Mouse (Mus musculus): ENCODE measurements around the gene Bbs9. TPM values are rescaled to one million over a fixed set of nuclear protein-coding genes. Genes with fewer than 3 reads are reported as not detected.

Gene Bbs9
- polyA plus RNA-seq, 1 experiment from 2014 or later: 15.0 TPM

DNA sequence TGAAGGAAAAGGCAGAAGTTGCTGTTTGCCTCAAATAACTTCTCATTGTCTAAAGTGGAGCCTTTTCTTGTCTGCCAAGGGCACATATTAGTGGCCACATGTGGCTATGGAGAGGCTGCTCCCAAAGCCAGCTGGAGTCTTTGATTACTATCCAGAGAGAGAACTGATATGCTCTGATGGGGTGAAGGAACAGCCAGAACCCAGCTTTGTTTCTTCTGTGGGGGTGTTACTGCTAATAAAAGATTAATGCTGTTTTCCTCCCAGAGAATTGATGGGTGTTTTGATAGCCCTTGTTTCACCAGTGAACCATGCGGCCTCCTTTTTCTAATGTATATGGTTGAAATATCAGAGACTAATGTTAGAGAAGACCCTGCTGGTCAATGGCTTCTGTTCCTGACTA is 47.9 kb downstream of the Bbs9 start:
- 91% methylated on average over 1 of the region's 1 CpGs for WGBS
- no peak for ATAC-seq (replicated peaks; ENCODE audit: insufficient number of reproducible peaks, low FRiP score, low TSS enrichment, low read depth)
- Histone ChIP-seq H3K4me3 (ENCODE audit: low read depth, low read length) (no peak overlapping the region), H3K4me1 (ENCODE audit: control insufficient read depth, insufficient read depth, low read length) (no peaks in the 10 kb centered on the region), H3K4me2 (ENCODE audit: low read depth, low read length) (no peak overlapping the region), H3K9me3 (replicated peaks; ENCODE audit: control insufficient read depth, low read length) (no peaks in the 10 kb centered on the region), H3K27ac (replicated peaks; ENCODE audit: low read depth, low read length) (no peak overlapping the region), H3K36me3 (replicated peaks; ENCODE audit: control insufficient read depth, insufficient read depth, low read depth, low read length) (no peaks in the 10 kb centered on the region), H3K9ac (replicated peaks; ENCODE audit: low read length) (no peak overlapping the region), H3K27me3 (ENCODE audit: control insufficient read depth, insufficient read depth, low read length) (no peaks in the 10 kb centered on the region)
- DNase-seq (ENCODE audit: low spot score): no peak

DNA sequence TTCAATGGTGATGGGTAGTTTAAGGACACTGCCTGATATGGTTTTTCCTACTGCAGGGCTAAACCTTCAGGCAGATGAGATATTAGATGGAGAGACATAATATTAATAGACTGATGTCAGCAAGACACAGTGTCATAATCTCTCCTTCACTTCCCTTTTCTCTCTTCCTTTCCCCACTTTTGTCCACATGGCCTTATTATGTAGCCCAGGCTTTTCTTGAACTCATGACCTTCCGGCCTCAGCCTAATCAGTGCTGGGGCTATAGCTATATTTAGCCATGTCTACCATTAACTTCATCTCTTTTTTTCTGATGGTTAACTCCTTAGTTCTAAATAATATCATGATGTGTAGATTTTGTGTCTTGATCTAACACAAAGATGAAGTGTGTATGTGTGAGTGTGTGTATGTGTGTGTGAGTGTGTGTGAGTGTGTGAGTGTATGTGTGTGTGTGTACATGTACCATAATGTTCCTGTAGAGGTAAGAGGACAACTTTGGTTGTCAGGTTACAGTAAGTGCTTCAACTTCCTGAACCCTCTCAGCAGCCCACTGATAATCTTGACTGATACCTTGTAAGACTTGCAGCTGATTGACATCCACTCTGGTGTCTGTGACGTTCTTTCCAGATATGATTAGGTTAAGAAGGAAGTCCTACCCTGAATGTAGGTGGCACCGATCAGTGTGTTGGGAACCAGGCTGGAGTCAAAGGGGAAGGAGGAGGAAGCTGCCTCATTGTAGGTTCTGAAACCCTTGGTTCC is 55.4 kb downstream of the Bbs9 start:
- no peak overlapping the region for H3K27ac ChIP-seq (replicated peaks; ENCODE audit: low read depth, low read length)
- no peak for ATAC-seq (replicated peaks; ENCODE audit: insufficient number of reproducible peaks, low FRiP score, low TSS enrichment, low read depth)
- no peaks in the 10 kb centered on the region for H3K4me1 ChIP-seq (ENCODE audit: control insufficient read depth, insufficient read depth, low read length)
- H3K4me2 ChIP-seq (ENCODE audit: low read depth, low read length): no peak overlapping the region
- H3K27me3 ChIP-seq (ENCODE audit: control insufficient read depth, insufficient read depth, low read length): no peaks in the 10 kb centered on the region
- no peak for DNase-seq (ENCODE audit: low spot score)
- H3K9me3 ChIP-seq (replicated peaks; ENCODE audit: control insufficient read depth, low read length): no peaks in the 10 kb centered on the region
- H3K4me3 ChIP-seq (ENCODE audit: low read depth, low read length): no peak overlapping the region
- H3K9ac ChIP-seq (replicated peaks; ENCODE audit: low read length): no peak overlapping the region
- no peaks in the 10 kb centered on the region for H3K36me3 ChIP-seq (replicated peaks; ENCODE audit: control insufficient read depth, insufficient read depth, low read depth, low read length)
- WGBS: 79% methylated on average over 3 of the region's 3 CpGs

- Histone ChIP-seq H3K4me1 (ENCODE audit: control insufficient read depth, insufficient read depth, low read length) (no peaks in the 10 kb centered on the region), H3K36me3 (replicated peaks; ENCODE audit: control insufficient read depth, insufficient read depth, low read depth, low read length) (no peaks in the 10 kb centered on the region), H3K27ac (replicated peaks; ENCODE audit: low read depth, low read length) (no peak overlapping the region), H3K9me3 (replicated peaks; ENCODE audit: control insufficient read depth, low read length) (no peaks in the 10 kb centered on the region), H3K27me3 (ENCODE audit: control insufficient read depth, insufficient read depth, low read length) (no peaks in the 10 kb centered on the region), H3K4me3 (ENCODE audit: low read depth, low read length) (no peak overlapping the region), H3K4me2 (ENCODE audit: low read depth, low read length) (no peak overlapping the region), H3K9ac (replicated peaks; ENCODE audit: low read length) (no peak overlapping the region)
- ATAC-seq (replicated peaks; ENCODE audit: insufficient number of reproducible peaks, low FRiP score, low TSS enrichment, low read depth): no peak
- WGBS: 86% methylated on average over 5 of the region's 5 CpGs
- DNase-seq (ENCODE audit: low spot score): no peak
Measured at GRCm38 (mm10) chr9:22532112-22532511, 56.6 kb downstream of the Bbs9 start.

DNA sequence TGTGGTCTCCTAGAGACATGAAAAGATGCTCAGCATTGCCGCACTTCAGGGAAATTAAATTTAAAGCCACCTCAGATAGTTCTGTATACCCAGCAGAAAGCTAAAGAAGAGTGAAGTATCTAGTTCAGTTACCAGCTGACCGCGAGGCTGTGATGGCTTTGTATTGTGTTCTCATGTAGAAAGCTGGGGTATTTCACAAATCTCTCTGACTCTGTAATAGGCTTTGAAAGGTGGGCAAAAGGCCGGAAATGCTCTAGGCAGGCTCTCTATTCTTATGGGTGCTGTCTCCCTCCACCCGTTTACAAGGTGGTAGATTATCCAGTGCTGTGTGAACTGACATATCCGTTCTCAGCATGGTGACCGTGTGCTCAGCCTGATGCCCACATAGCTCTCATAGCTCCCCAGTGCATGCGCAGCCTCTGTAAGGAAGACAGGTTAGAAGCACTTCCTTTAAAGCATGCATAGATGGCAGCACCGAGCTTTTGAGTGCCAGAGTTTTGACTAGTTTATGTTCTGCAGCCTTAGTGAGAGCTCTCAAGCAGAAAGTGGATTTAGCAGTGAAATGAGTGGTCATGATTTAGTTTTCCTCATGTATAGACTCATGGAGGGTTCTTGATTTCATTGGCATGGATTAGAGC is 57.4 kb downstream of the Bbs9 start:
- ATAC-seq (replicated peaks; ENCODE audit: insufficient number of reproducible peaks, low FRiP score, low TSS enrichment, low read depth) (0 out of 2 replicates have a peak, but pooled peaks have one; percentile 39), DNase-seq (ENCODE audit: low spot score) (peak; percentile 81)
- H3K36me3 ChIP-seq (replicated peaks; ENCODE audit: control insufficient read depth, insufficient read depth, low read depth, low read length): no peaks in the 10 kb centered on the region
- H3K9ac ChIP-seq (replicated peaks; ENCODE audit: low read length): no peak overlapping the region
- WGBS: 53% methylated on average over 9 of the region's 9 CpGs
- H3K27me3 ChIP-seq (ENCODE audit: control insufficient read depth, insufficient read depth, low read length): no peaks in the 10 kb centered on the region
- H3K4me3 ChIP-seq (ENCODE audit: low read depth, low read length): no peak overlapping the region
- no peaks in the 10 kb centered on the region for H3K9me3 ChIP-seq (replicated peaks; ENCODE audit: control insufficient read depth, low read length)
- no peak overlapping the region for H3K4me2 ChIP-seq (ENCODE audit: low read depth, low read length)
- H3K4me1 ChIP-seq (ENCODE audit: control insufficient read depth, insufficient read depth, low read length): no peaks in the 10 kb centered on the region
- no peak overlapping the region for H3K27ac ChIP-seq (replicated peaks; ENCODE audit: low read depth, low read length)

DNA sequence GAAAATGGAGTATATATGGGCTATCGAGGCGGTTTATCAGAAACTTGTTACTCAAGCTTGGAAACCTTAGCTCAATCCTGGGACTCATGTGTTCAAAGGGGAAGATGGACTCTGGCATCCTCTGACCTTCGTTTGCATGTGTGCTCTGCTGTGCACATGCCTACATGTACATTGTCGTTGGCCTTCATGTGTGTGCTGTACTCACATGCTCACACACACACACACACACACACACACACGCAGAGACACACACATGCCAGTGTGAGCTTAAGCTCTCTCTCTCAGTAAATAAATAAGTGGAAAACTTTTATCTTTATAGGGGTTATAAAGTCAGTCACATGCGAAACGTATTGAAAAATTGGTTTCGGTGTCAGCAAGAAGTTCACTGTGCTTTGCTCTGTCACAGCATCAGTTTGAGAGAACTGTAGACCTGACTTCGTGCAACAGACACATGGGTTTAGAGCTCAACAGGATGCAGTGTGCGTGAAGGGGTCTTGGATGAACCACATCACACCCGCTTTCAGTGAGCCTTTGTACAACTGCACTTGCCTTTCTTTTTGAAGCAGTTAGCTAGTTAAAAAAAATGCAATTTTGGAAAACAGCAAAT is 62.4 kb downstream of the Bbs9 start:
- DNase-seq (ENCODE audit: low spot score) (no peak), ATAC-seq (replicated peaks; ENCODE audit: insufficient number of reproducible peaks, low FRiP score, low TSS enrichment, low read depth) (no peak)
- no peak overlapping the region for H3K4me3 ChIP-seq (ENCODE audit: low read depth, low read length)
- WGBS: 92% methylated on average over 11 of the region's 11 CpGs
- H3K27ac ChIP-seq (replicated peaks; ENCODE audit: low read depth, low read length): no peak overlapping the region
- H3K9ac ChIP-seq (replicated peaks; ENCODE audit: low read length): no peak overlapping the region
- no peaks in the 10 kb centered on the region for H3K36me3 ChIP-seq (replicated peaks; ENCODE audit: control insufficient read depth, insufficient read depth, low read depth, low read length)
- H3K4me2 ChIP-seq (ENCODE audit: low read depth, low read length): no peak overlapping the region
- no peaks in the 10 kb centered on the region for H3K4me1 ChIP-seq (ENCODE audit: control insufficient read depth, insufficient read depth, low read length)
- no peaks in the 10 kb centered on the region for H3K9me3 ChIP-seq (replicated peaks; ENCODE audit: control insufficient read depth, low read length)
- H3K27me3 ChIP-seq (ENCODE audit: control insufficient read depth, insufficient read depth, low read length): no peaks in the 10 kb centered on the region

- H3K27ac ChIP-seq (replicated peaks; ENCODE audit: low read depth, low read length): no peak overlapping the region
- no peak overlapping the region for H3K4me3 ChIP-seq (ENCODE audit: low read depth, low read length)
- no peaks in the 10 kb centered on the region for H3K4me1 ChIP-seq (ENCODE audit: control insufficient read depth, insufficient read depth, low read length)
- H3K9ac ChIP-seq (replicated peaks; ENCODE audit: low read length): no peak overlapping the region
- no peaks in the 10 kb centered on the region for H3K36me3 ChIP-seq (replicated peaks; ENCODE audit: control insufficient read depth, insufficient read depth, low read depth, low read length)
- ATAC-seq (replicated peaks; ENCODE audit: insufficient number of reproducible peaks, low FRiP score, low TSS enrichment, low read depth): no peak
- no peaks in the 10 kb centered on the region for H3K27me3 ChIP-seq (ENCODE audit: control insufficient read depth, insufficient read depth, low read length)
- H3K4me2 ChIP-seq (ENCODE audit: low read depth, low read length): no peak overlapping the region
- WGBS: 81% methylated on average over 4 of the region's 4 CpGs
- no peaks in the 10 kb centered on the region for H3K9me3 ChIP-seq (replicated peaks; ENCODE audit: control insufficient read depth, low read length)
- no peak for DNase-seq (ENCODE audit: low spot score)
Measured at GRCm38 (mm10) chr9:22539546-22539945, 64.0 kb downstream of the Bbs9 start.

DNA sequence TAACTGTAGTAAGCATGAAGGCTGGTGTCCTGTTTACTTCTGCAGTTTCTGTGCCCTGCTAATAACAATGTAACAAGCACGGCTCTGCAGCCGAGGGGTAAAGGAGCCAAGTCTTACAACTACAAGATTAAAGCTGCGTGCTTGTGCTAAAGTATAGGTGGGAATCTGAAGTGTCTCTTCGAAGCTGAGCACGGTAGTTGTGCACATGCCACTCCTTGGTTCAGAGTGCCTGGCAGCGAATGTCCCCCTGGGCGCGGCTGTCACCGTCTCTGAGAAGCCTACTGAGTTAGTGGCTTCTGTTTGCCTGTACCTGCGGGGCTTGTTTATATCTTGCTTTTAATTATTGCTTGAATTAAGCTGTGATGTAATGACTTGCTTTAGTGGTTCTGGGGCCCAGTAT is 65.6 kb downstream of the Bbs9 start:
- Histone ChIP-seq H3K27me3 (ENCODE audit: control insufficient read depth, insufficient read depth, low read length) (no peaks in the 10 kb centered on the region), H3K4me3 (ENCODE audit: low read depth, low read length) (no peak overlapping the region), H3K9ac (replicated peaks; ENCODE audit: low read length) (no peak overlapping the region), H3K36me3 (replicated peaks; ENCODE audit: control insufficient read depth, insufficient read depth, low read depth, low read length) (no peaks in the 10 kb centered on the region), H3K9me3 (replicated peaks; ENCODE audit: control insufficient read depth, low read length) (no peaks in the 10 kb centered on the region), H3K4me1 (ENCODE audit: control insufficient read depth, insufficient read depth, low read length) (no peaks in the 10 kb centered on the region), H3K4me2 (ENCODE audit: low read depth, low read length) (no peak overlapping the region), H3K27ac (replicated peaks; ENCODE audit: low read depth, low read length) (no peak overlapping the region)
- ATAC-seq (replicated peaks; ENCODE audit: insufficient number of reproducible peaks, low FRiP score, low TSS enrichment, low read depth) (no peak), DNase-seq (ENCODE audit: low spot score) (no peak)
- WGBS: 85% methylated on average over 10 of the region's 10 CpGs

- no peaks in the 10 kb centered on the region for H3K36me3 ChIP-seq (replicated peaks; ENCODE audit: control insufficient read depth, insufficient read depth, low read depth, low read length)
- no peaks in the 10 kb centered on the region for H3K27me3 ChIP-seq (ENCODE audit: control insufficient read depth, insufficient read depth, low read length)
- H3K4me3 ChIP-seq (ENCODE audit: low read depth, low read length): no peak overlapping the region
- no peaks in the 10 kb centered on the region for H3K4me1 ChIP-seq (ENCODE audit: control insufficient read depth, insufficient read depth, low read length)
- no peak overlapping the region for H3K27ac ChIP-seq (replicated peaks; ENCODE audit: low read depth, low read length)
- ATAC-seq (replicated peaks; ENCODE audit: insufficient number of reproducible peaks, low FRiP score, low TSS enrichment, low read depth) (no peak), DNase-seq (ENCODE audit: low spot score) (no peak)
- no peaks in the 10 kb centered on the region for H3K9me3 ChIP-seq (replicated peaks; ENCODE audit: control insufficient read depth, low read length)
- no peak overlapping the region for H3K9ac ChIP-seq (replicated peaks; ENCODE audit: low read length)
- H3K4me2 ChIP-seq (ENCODE audit: low read depth, low read length): no peak overlapping the region
- WGBS: 85% methylated on average over 5 of the region's 5 CpGs
Measured at GRCm38 (mm10) chr9:22543467-22543866, 68.0 kb downstream of the Bbs9 start.
